Mouse (Mus musculus) left cerebral cortex, adult 9 months (tissue): Measurements from ENCODE around the gene Gm42906.

ENCODE experiments used
- DNase-seq, 2 experiments: peaks; one replicate each; pipeline ENCODE4 v3.0.0; 2022; ENCODE audit warnings: low spot score in 2 of 2

The Gm42906 gene

GRCm38 (mm10) chr5:151110461-151110908 lies 317.5 kb downstream of the Gm42906 start:
- peak; percentile 40 to 75 for DNase-seq

- no peak for DNase-seq
Measured at GRCm38 (mm10) chr5:151109822-151110221, 318.1 kb downstream of the Gm42906 start.

- no peak for DNase-seq
Measured at GRCm38 (mm10) chr5:151108955-151109354, 319.0 kb downstream of the Gm42906 start.

- no peak for DNase-seq
Measured at GRCm38 (mm10) chr5:151108291-151108897, 319.6 kb downstream of the Gm42906 start.

DNA sequence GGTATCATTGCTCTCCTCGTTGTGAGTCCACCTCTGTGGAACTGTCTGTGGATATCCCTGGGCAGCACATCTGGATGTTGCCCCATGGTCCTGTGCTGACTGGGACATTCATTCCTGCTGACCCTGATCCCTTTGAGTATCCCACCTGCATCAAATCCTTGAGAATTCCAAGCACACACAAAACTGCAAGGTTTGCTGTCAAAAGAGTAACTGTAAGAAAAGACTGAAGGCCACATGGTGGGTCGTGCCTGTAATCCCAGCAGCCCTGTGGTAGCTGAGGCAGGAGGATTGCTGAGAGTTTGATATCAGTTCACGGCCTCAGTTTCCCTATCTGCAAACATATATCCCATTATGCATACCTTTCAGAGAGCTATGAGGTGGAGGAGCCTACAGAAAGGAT lies 321.1 kb downstream of the Gm42906 start:
- no peak for DNase-seq

DNA sequence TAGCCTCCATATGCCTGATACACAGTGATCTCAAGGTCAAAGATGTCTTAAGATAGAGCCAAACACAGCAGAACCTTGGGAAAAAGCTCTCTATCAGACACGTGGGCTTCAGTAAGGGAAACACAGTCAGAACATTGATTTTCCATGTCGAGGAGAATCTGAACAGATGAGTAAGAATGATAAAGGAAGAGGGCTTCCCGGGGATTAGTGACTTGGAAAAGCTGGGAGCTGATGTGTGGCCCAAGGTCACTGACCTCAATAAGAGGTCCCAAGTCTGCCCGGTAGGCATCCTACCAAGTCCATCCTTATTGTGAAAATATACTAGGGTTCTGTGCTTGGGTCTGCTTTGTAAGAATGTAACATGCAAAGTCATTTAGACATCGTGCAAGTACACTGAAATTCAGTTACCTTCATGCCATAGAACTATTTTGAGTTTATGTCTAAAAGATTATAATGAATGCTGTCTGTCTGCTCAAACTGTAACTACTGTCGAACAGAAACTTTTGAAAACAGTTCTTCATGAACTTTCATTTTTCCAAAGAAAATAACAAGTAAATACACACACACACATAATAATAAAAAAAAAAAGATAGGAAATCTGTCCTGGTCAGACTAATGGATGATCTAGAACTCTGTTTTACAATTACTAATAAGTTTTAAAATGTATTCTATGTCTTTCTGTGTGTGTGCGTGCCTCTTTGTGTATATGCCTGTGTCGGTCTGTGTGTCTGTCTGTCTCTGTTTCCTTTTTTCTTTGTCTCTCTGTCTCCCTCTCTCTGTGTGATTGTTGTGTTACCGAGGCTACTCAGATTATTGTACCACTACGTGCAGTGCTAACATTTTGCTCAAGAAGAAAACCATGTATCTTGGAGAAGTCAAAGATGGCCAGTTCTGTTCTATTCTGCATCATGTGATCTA lies 322.6 kb downstream of the Gm42906 start:
- DNase-seq: no peak

DNA sequence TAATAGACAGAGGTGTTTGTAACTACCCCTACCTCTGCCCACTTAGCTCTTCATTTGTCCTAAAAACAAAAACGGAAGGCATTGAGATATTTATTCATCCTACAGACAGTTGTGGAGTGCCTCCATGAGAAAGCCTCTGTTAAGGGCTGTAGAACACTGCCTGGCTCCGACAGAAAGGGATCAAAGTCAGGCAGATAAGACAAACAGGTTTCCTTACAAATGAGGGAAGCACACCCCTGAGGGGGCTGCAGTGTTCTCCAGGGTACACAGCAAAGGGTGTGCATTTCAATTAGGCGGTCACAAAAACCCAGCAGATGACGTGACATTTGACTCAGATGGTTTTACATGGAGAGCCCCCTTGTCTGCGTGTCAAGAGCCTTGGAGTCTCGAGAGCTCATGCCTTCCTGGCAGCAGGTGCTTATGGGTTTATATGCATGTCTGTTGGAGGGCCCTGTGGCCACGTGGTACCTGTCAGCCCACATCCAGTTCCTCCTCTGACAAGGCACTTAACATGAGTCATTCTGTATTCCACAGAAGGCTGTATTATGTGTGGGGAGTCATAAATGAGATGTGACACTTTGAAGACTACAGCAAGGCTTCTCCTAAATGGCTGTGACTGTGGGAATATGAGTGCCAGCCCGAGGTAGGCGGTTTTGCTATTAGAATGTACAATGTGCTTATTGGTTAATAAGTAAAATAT lies 323.5 kb downstream of the Gm42906 start:
- peak in 1 of 2 experiments; percentile 42 for DNase-seq

DNA sequence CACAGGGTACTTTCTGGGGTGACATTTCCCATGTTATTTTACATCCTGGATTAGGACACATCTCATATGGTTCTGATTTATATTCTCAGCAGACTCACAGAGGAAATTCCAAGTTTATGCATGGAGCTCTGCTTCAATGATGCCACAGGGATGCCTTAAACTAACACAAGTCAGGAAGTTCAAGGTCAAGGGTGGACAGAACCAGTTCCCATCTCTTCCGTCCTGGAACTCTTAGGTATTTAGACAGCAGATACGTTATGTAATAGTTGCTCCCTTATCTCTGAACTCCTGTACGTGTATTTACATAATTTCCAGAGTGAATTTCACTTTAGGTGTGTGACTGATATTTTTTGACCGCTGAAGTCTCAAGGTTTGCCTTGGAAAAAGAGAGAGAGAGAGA lies 324.7 kb downstream of the Gm42906 start:
- DNase-seq: no peak

DNA sequence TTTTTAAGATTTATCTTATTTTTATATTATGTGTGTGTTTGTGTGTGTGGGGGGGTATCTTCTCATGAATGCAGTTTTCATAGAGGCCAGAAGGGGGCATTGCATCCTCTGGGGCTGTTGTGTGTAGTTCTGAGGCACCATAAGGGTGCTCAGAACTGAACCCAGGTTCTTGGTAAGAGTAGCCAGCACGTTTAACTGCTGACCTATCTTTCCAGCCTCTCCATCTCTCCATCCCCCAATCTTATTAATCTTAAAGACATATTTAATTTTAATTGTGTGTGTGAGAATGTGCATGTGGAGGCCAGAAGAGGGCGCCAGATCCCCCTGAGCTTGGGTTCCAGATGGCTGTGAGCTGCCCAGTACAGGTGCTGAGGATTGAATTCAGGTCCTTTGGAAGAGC lies 325.7 kb downstream of the Gm42906 start:
- no peak for DNase-seq

- no peak for DNase-seq
Measured at GRCm38 (mm10) chr5:151096012-151096411, 332.0 kb downstream of the Gm42906 start.

DNA sequence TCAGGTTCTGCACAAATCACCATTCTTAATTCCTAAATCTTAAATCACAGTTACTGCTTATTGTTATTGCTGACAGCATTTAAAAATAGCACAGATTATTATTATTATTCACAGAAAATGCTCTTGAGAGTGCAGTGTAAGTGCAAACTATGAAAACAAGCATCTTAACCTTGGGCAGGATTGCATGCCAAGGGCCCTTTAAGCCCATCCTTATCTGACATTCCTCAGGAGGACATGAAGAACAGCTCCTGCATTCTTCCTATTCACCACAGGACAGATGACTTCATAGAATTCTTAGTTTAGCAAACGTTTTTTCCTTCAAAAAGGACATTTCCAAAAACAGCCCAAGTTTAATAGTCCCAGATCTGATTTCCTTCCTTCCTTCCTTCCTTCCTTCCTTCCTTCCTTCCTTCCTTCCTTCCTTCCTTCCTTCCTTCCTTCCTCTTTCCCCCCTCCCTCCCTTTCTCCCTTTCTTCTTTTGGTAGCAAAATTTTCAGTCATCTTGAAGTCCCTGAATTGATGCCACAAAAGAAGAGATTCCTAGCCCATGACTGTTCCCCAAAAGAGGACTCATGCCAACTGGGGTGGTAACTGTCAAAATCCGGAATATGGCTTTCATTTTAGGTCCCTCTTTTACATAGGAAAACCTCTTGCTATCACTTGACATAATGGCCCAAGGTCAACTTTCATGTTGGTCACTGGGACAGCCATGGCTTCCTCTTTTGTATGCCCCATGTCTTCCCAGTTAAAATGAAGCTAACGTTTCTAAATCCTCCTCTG lies 334.9 kb downstream of the Gm42906 start:
- DNase-seq: no peak

DNA sequence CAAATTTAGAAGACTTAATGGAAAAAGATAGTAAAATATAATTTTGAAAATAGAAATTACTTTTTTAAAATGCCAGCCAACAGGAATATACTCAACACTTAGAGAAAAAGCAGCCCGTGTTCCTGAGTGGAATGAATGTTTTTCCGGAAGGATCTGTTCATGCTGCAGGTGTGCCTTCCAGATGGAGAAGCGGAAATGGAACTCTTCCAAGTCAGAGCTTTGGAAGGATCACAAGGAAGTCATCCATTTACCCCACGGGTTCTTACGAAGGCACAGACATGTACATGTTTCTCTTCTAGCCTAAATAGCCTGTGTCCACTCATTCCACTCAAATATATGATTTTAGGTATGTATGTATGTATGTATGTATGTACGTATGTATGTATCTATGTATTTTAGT lies 337.0 kb downstream of the Gm42906 start:
- DNase-seq: no peak

- no peak for DNase-seq
Measured at GRCm38 (mm10) chr5:151089201-151089600, 338.8 kb downstream of the Gm42906 start.

GRCm38 (mm10) chr5:151086425-151087202 lies 341.3 kb downstream of the Gm42906 start:
- no peak for DNase-seq

DNA sequence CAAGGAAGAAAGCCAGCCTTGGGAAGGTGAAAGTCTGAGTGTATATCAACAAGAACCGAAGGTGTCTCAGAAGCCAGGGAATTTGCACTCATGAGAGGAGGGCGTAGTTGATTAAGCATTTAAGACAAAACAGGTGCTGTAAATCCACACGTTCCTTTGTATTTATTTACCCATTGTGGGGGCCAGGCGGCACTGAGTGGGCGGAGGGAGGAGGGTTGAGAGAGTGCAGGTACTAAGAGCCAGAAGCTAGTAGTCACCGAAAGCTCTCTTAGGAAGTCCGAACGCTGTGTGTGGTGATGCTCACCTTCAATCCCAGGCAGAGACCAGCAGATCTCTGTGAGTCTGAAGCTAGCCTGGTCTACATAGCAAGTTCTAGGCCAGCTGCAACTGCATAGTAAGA lies 342.2 kb downstream of the Gm42906 start:
- DNase-seq: no peak

GRCm38 (mm10) chr5:151080276-151080675 lies 347.7 kb downstream of the Gm42906 start:
- DNase-seq: no peak

DNA sequence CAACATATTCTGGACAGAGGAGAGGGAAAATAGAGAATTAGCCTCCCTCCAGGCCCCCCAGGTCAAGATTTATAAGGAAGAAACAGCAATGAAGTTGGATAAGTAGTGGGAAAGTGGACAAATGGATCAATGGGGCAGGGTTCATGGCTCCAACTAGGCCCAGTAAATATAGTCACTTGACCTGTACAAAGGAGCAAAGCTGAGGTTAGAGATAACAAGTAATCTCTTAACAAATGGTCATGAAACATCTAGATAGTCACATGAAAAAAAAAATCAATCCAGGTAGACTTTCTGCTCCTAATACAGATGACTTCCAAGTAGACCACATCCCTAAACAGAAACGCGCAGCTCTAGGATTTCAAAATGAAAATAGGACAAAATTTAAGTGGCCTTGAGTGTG lies 350.0 kb downstream of the Gm42906 start:
- DNase-seq: no peak

DNA sequence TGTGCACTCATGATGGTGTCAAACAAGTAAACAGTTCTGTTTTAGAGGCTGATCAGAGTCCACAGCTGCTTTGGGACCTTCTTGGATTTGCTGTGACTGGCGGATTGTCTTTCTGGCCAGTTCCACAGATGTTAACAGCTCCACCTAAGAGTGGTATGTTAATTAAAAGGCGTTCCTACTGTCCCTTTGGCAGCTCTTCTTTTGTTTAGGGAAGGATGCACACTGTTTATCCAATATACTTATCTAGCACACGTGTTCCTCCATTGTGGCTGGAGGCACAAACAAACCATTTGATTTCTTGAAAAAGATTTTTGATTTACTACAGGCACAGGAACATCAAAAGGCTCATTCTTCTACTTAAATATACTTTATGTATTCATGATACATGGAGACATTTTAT lies 351.0 kb downstream of the Gm42906 start:
- no peak for DNase-seq

- DNase-seq: no peak
Measured at GRCm38 (mm10) chr5:151074282-151074681, 353.7 kb downstream of the Gm42906 start.

DNA sequence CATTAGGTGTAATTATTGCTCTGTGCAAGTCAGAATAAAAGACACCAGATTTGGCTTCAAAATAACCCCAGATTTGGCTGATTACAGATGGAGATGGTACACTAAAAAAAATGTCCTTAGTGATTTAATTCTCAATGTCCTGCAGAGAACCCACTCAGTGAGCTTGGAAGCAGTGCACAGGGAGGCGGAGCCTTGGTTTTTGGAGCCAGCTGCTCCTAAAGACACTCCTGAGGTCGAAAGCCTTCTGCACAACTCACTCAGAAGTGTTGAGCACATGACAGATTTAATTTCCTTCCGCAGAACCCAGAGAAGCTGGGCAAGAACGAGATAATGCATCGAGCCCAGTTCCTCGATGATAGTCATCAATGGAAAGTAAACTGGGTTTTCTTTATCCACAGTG lies 356.5 kb downstream of the Gm42906 start:
- DNase-seq: no peak

DNA sequence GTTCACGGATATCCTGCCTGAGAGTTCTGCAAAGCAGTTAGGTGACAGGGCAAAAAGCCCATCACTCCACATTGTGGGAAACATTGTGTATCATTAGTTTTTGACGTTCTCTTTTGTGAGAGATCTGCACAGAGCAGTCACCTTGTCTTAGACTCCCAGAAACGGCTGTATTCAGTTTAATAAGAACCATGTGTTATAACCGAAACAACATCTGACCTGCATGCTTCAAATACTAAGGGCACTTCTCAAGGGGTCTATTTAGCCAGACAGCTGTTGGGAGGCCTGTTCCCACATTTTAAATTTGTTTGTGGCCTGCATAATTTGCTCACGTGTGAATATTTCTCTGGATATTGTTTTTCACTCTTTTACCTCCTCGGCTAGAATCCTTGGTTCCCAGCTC lies 357.1 kb downstream of the Gm42906 start:
- no peak for DNase-seq
